Mouse (Mus musculus): Measurements from ENCODE around the gene Pdss2.
"Not testable (repeated sequence)": the region's sequence is repeated elsewhere in the genome, so short reads cannot be mapped to it uniquely, and the experiment has no call there.

The Pdss2 gene

GRCm38 (mm10) chr10:43244262-43244806, 23.0 kb downstream of the Pdss2 start:
- DNase-seq (ENCODE audit: low read depth) = peak; percentile 34

DNA sequence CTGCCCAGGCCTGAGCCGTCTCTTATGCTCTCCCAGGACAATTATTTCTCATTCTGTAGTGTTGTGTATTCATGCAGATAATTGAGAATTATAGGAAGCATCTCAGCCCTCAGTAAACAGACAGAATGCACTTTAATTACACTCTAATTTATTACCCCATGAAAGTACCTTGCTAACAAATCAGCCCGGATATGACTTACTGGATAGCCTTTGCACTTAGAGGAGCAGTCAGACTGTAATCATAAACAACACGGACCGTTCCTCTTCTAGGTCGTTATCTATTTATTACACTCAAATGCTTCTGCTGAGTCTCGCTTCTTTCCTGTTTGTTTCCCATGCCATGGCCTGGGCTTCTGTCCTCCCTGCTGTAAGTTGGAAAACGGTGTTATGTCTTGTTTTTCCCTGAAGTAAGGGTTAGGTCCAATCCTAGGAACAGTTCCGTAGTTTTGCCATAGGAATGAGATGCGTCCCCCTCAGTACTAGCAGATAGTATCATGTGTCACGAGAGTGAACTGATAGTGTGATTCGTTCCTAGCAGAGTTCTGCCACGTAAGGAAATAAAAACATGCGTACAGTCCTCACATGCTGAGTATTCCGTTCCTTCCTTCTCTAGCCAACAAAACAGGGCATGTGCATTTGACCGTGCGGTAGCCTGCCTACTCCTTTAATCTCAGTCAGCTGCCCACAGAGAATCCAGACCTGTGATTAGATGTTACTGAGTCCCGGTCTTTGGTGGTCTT, 24.3 kb downstream of the Pdss2 start:
- no peak for DNase-seq (ENCODE audit: low read depth)

- no peak for DNase-seq (ENCODE audit: low read depth)
Measured at GRCm38 (mm10) chr10:43247994-43248393, 26.7 kb downstream of the Pdss2 start.

- peak; percentile 59 for DNase-seq (ENCODE audit: low read depth)
Measured at GRCm38 (mm10) chr10:43252324-43252723, 31.0 kb downstream of the Pdss2 start.

DNA sequence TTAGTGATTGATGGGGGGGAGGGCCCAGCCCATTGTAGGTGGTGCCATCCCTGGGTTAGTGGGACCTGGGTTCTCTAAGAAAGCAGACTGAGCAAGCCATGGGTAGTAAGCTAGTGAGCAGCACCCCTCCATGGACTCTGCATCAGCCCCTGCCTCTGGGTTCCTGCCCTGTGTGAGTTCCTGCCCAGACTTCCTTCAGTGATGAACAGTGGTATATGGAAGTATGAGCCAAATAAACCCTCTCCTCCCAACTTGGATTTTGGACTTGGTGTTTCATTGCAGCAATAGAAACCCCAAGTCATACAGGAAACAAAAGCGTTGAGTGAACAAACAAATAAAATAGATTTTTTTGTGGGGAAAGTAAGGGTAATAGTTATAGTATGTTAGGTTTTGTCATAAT, 35.7 kb downstream of the Pdss2 start:
- DNase-seq (ENCODE audit: low read depth) = not testable (repeated sequence)

GRCm38 (mm10) chr10:43257500-43257899, 36.2 kb downstream of the Pdss2 start:
- DNase-seq (ENCODE audit: low read depth) = not testable (repeated sequence)

DNA sequence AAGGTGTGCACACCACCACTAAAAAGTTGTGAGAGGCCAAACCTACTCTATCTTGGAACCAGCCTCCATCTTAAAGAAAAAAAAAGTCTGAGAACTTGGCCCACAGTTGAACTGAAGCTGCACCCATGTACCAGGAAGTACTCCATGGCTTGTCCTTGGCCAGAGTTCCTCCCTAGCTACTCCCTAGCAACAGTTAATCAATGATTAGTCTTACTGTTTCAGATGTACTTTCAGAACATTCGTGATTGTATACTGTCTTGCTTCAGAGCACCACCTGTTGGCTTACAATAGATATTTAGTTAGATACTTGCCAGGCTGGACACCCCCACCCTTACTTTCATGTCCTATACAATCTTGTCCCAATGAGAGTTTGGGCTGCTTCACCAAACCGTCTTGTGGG, 50.0 kb downstream of the Pdss2 start:
- no peak for DNase-seq (ENCODE audit: low read depth)

DNA sequence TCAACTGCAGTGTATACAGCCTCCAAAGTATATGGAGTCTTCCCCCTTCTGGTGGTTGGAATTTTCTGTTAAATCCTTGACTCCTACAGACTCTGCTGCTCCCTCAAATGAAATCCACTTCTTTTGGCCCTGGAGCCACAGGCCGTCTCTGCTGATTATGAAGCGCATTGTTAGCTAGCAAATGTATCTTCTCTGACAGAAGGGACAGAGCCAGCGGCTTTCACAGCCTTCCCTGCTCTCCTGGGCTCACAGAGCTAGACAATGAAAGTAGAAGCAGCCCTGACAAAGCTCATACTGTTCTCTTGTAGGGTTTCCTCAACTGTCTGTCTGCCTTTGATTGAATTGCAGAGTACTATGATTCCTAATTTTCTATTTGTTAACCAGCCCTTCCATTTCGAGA, 51.1 kb downstream of the Pdss2 start:
- DNase-seq (ENCODE audit: low read depth) = no peak

GRCm38 (mm10) chr10:43273057-43273456, 51.8 kb downstream of the Pdss2 start:
- no peak for DNase-seq (ENCODE audit: low read depth)

DNA sequence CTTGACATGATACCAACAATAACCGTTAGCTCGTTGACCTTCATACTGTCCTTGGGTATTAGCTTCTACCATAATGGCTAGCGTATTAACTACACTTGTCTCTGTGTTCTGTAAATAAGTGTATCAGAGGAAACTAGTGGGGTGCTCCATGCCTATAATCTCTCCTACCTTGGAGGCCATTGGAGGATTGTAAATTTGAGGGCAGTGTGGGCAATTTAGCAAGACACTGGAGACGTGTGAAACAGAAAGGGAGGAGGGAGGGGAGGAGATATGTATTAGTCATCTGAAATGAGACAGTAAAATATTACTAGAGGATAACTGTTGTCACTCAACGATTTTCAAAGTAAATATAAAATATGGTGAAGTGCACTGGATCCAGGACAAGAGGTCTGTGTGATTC, 54.2 kb downstream of the Pdss2 start:
- peak; percentile 65 for DNase-seq (ENCODE audit: low read depth)

DNA sequence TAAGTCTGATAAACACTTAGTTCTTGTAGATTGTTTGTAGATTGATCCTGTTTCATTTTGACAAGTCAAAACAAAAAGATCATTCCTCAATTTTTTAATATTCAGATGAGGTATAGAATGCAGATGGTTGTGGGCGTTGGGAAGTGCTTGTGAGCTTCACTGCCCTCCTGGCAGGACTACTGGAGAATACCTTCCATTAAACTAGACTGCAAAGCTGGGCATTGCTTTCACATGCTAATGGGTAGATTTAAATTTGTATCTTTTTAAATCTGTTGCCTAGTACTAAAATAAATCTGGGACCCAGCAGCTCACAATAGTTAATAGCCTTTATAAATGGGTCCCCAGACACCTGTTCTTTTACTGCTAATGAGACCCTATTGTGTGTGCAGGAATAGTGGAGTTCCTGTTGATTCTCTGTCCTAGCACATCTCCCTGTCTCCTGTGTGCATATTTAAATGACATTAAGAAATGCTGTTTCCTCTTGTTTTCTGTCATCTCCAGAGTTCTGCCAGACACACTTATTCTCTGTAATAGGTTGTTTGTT, 54.9 kb downstream of the Pdss2 start:
- no peak for DNase-seq (ENCODE audit: low read depth)

GRCm38 (mm10) chr10:43277266-43278145, 56.2 kb downstream of the Pdss2 start:
- no peak for DNase-seq (ENCODE audit: low read depth)

DNA sequence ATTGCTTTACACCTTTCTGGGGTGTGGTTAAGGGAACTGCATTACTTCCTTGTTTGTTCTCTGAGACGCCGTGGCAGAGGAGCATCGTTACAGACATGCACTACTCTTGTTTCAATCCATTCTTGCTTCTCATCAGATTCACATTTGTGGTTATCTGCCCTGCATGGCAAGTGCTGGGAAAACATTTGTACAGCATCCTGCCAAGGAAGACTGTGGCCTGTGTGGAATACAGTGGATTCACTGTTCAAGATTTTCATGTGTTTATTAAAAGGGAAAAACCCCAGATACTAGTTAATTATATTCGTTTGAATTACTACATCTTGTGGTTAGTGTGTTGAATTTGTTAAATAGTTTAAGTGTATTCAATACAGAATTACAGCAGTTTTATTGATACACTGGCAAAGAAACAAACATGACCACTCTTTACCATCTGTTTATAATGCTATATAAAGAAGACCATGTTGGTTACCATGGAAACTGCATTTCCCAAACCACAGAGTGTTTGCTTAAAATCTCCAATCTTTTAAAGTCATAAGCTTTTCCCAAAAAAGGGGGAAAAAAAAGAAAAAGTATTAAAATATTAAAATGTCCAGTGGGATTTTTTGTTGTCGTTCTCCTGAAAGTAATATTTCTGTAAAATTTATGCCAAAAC, 58.5 kb downstream of the Pdss2 start:
- no peak for DNase-seq (ENCODE audit: low read depth)

DNA sequence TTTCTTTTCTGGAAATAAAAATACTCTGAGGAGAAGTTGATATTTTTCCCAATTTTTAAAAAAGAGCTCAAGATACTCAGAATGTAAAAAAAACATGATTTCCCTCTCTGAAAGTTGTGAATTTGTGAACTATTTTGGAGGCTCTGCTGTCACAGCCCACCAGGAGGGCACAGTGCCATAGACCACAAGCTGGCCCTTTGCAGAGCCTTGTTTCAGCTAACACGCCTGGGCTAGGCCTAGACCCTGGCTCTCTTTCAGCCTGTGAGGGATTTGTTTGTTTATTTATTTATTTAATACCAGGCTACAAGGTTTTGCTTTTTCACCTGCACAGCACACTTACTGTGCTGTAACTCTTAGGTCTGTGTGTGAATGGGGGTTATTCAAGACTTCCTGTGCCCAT, 64.3 kb downstream of the Pdss2 start:
- DNase-seq (ENCODE audit: low read depth) = no peak

DNA sequence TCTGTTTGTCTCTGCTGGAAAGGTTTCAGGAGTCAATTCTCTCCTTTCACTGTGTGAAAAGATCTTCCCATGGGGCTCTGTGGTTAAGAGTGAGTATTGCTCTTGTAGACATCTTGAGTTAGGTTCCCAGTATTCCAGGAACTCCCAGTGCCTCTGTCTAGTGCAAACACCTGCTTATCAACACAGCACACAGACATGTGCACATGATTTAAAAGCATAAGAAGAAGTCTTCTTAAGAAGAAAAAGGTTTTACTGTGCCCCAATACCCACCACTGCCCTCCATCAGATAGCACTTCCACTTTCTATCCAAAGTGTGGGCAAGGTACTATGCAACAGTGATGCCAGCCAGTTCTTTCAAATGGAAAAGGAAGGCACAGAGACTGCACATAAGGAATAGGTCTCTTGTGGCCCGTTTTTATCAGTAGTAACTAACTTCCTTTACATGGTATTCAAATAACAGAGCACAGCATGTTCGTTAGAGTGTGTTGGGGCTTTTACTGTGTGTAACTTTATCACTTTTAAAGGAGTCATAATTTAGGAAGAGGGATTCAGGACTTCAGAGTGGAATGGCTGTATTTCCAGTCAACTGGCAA, 69.4 kb downstream of the Pdss2 start:
- no peak for DNase-seq (ENCODE audit: low read depth)

GRCm38 (mm10) chr10:43291333-43291736, 70.0 kb downstream of the Pdss2 start:
- no peak for DNase-seq (ENCODE audit: low read depth)

DNA sequence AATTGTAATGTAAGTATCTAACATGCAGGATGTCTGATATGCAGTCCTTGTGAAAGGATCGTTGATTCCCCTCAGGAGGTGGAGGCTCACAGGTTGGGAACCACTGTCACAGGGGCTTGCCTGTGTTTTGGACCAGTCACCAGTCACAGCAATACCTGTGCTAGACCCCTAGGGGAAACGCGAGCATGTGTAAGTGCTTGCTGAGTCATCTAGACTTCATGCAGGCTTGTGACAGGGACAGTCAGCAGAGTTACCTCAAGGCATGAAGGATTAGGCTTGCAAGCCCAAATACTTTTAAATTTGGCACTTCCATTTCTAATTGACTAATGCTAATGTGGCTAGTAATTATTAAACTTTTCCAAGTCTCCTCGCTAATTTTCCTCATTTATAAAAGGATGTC, 71.2 kb downstream of the Pdss2 start:
- DNase-seq (ENCODE audit: low read depth) = peak; percentile 52

DNA sequence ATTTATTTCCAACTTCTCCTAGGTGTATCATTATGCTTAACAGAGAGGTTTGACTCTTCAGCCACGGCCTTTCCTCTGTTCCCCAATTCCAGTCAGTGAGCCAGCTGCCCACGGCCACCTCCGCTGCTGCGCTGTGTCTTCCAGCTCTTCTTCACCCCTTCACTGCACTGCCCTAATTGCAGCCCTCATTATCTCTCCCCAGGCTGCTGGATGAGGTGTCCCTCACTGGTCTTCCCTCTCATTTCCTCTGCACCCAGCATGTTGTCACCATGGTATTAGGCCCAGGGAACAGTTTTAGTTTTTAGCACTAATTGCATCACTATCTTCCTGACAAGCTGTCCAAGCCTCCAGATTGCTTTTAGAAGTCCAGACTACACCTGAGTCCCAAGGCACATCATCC, 73.0 kb downstream of the Pdss2 start:
- DNase-seq (ENCODE audit: low read depth) = no peak

DNA sequence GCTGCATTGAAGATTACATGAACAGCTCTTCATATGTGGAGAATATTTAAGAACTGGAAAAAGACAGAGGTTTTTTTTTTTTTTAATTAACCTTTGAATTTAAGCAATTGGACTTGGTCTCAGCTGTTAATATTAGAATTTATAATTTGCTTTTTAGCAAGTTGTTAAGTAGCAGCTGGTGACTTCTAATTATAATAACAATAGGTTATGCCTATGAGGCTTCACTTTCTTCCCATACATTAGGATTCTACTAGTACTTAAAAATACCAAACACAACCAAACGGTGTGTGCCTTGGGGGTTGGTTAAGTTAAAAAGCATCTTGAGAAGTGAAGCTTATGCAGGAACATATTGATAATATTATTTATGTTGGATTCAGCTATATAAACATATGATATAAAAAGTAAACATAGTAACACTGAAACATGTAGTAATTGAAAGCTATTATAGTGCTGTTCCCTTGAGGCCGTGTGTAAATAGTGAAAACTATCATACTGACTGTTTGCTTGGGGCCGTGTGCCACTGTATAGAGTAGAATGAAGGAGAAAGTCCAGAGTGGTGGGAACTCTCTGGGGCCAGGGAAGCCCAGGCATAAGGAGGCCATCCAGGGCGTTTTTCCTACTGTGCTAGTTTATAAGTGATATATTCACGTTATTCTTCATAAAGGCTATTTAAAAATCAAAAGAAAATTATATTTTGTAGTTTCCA, 87.0 kb downstream of the Pdss2 start:
- DNase-seq (ENCODE audit: low read depth) = no peak

GRCm38 (mm10) chr10:43310781-43311392, 89.6 kb downstream of the Pdss2 start:
- no peak for DNase-seq (ENCODE audit: low read depth)

DNA sequence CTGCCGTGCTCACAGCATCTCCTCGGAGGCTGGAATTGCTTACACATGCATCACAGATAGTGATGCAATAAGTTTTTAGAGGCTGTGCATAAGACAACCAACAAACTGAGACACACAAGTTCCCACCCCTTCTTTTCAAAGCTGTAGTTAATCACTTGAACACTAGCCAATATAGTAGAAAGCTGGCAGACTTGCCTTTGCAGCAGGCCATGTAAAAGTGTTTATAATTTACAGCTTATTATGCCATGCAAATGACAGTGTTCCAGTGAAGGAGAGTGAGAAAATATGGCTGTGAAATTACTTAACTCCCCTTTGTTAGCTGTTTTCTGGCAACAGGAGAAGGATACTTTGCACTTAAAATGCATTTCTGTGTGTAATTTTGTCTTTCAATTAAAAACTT, 90.9 kb downstream of the Pdss2 start:
- no peak for DNase-seq (ENCODE audit: low read depth)

All from 416B (cell line).